Mouse (Mus musculus) ES-Bruce4 (cell line): ENCODE results near the gene Sept12.

Experiments used
- EP300 ChIP-seq: IDR thresholded peaks from 2 replicates; pipeline ENCODE4 v1.6.1; 2011; ENCODE audit warnings: low read depth, low read length; ENCODE audit not compliant: insufficient read depth
- POLR2A ChIP-seq: IDR thresholded peaks from one replicate; pipeline ENCODE4 v1.8.1; 2011; ENCODE audit warnings: low read length; ENCODE audit not compliant: insufficient read depth

GRCm38 (mm10) chr16:4939412-4939811, 58.2 kb downstream of the Sept12 start:
- no peak for TF ChIP-seq POLR2A
- TF ChIP-seq EP300, result no peak
